28 mouse cellular contexts compared by ENCODE assay signal in genomic region chr12:44931716-44932115, GRCm38 (mm10).
A peak's percentile ranks its signal among the peaks of the same experiment; 100 is the strongest.
DNase-seq lines count a peak whose midpoint lies in the region; ATAC-seq and TF ChIP-seq lines count a peak whose summit lies in the region.
"Had no signal": no experiment of that assay in that cellular context is flagged by ENCODE, and none has a peak within 500 bp of the region (broad histone marks: within the 10 kb centered on the region; RNA-seq: fewer than 3 reads in every experiment).

No protein-coding gene starts in this region.

- no peaks in the 10 kb centered on the region for H3K27me3 ChIP-seq in heart, embryonic 12.5 days (replicated peaks)
- no peaks in the 10 kb centered on the region for H3K27me3 ChIP-seq in kidney, embryonic 15.5 days
- no peaks in the 10 kb centered on the region for H3K27me3 ChIP-seq in lung, postnatal 0 days (replicated peaks; ENCODE audit: insufficient read depth, low read length)
- H3K27me3 ChIP-seq: CH12.LX; embryonic facial prominence, embryonic 12.5 days; embryonic facial prominence, embryonic 15.5 days; heart, embryonic 13.5 days; Patski had no signal

- peaks cover 13% of the 10 kb centered on the region for H3K4me1 ChIP-seq in heart, embryonic 12.5 days (replicated peaks)
- H3K4me1 ChIP-seq in kidney, embryonic 15.5 days = peaks cover 13% of the 10 kb centered on the region
- no peaks in the 10 kb centered on the region for H3K4me1 ChIP-seq in lung, postnatal 0 days (ENCODE audit: insufficient read depth, low read depth, low read length)
- H3K4me1 ChIP-seq: embryonic facial prominence, embryonic 12.5 days; embryonic facial prominence, embryonic 15.5 days had no signal

- 74% methylated on average over 7 of the region's 7 CpGs for WGBS in heart, embryonic 12.5 days
- WGBS in kidney, embryonic 15.5 days = 75% methylated on average over 7 of the region's 7 CpGs
- 55% methylated on average over 7 of the region's 7 CpGs for WGBS in lung, postnatal 0 days

- H3K4me3 ChIP-seq in heart, embryonic 12.5 days = no peak overlapping the region
- H3K4me3 ChIP-seq in kidney, embryonic 15.5 days (replicated peaks) = no peak overlapping the region
- no peak overlapping the region for H3K4me3 ChIP-seq in lung, postnatal 0 days (ENCODE audit: low read depth, low read length)
- H3K4me3 ChIP-seq: embryonic facial prominence, embryonic 12.5 days; embryonic facial prominence, embryonic 15.5 days; heart, embryonic 13.5 days had no signal

- no peak for TF ChIP-seq CTCF in lung, postnatal 0 days (IDR thresholded peaks at IDR 0.05)

- no peaks in the 10 kb centered on the region for H3K9me3 ChIP-seq in heart, embryonic 12.5 days (replicated peaks)
- no peaks in the 10 kb centered on the region for H3K9me3 ChIP-seq in kidney, embryonic 15.5 days (replicated peaks)
- H3K9me3 ChIP-seq in lung, postnatal 0 days (ENCODE audit: low read length) = no peaks in the 10 kb centered on the region
- H3K9me3 ChIP-seq: embryonic facial prominence, embryonic 12.5 days; embryonic facial prominence, embryonic 15.5 days; heart, embryonic 13.5 days had no signal

- no peak overlapping the region for H3K4me2 ChIP-seq in heart, embryonic 12.5 days
- no peak overlapping the region for H3K4me2 ChIP-seq in kidney, embryonic 15.5 days
- H3K4me2 ChIP-seq in lung, postnatal 0 days (replicated peaks; ENCODE audit: low read depth, low read length) = no peak overlapping the region
- H3K4me2 ChIP-seq: embryonic facial prominence, embryonic 12.5 days; embryonic facial prominence, embryonic 15.5 days; heart, embryonic 13.5 days; hindbrain, embryonic 14.5 days had no signal

- TF ChIP-seq EP300 in lung, postnatal 0 days (IDR thresholded peaks at IDR 0.05) = peak; percentile 46

- no peak overlapping the region for H3K9ac ChIP-seq in heart, embryonic 12.5 days
- H3K9ac ChIP-seq in kidney, embryonic 15.5 days = no peak overlapping the region
- no peak overlapping the region for H3K9ac ChIP-seq in lung, postnatal 0 days (replicated peaks; ENCODE audit: low read depth)
- H3K9ac ChIP-seq: embryonic facial prominence, embryonic 12.5 days; embryonic facial prominence, embryonic 15.5 days; forebrain, postnatal 0 days; heart, embryonic 13.5 days; hindbrain, embryonic 14.5 days had no signal

- H3K36me3 ChIP-seq in heart, embryonic 12.5 days = no peaks in the 10 kb centered on the region
- H3K36me3 ChIP-seq in kidney, embryonic 15.5 days = no peaks in the 10 kb centered on the region
- no peaks in the 10 kb centered on the region for H3K36me3 ChIP-seq in lung, postnatal 0 days (ENCODE audit: insufficient read depth, low read length)
- H3K36me3 ChIP-seq: embryonic facial prominence, embryonic 12.5 days; embryonic facial prominence, embryonic 15.5 days; G1E; heart, embryonic 13.5 days had no signal

- DNase-seq in heart, adult 11 months = peak; percentile 95
- DNase-seq in kidney, postnatal 10 days = peak; percentile 11
- DNase-seq in lung, postnatal 0 days (ENCODE audit: low spot score) = peak; percentile 7
- DNase-seq in lung, postnatal 14 days = no peak
- no peak for DNase-seq in frontal cortex, adult 2 months (ENCODE audit: extremely low spot score in 1 of 2, low spot score in 1 of 2)
- DNase-seq: adrenal gland, postnatal 10 days; adrenal gland, postnatal 36 days; B cell, adult 2 months; cerebellum, adult 11 months; cerebellum, adult 2 months; cerebellum, adult 9-11 months; cerebellum, postnatal 25 days; forebrain, postnatal 0 days; gastrocnemius, postnatal 14 days; heart, postnatal 4 days had no signal

- H3K27ac ChIP-seq in heart, embryonic 12.5 days (ENCODE audit: poor library complexity, severe bottlenecking) = no peak overlapping the region
- no peak overlapping the region for H3K27ac ChIP-seq in kidney, embryonic 15.5 days
- H3K27ac ChIP-seq in lung, postnatal 0 days (ENCODE audit: low read length) = no peak overlapping the region
- H3K27ac ChIP-seq: embryonic facial prominence, embryonic 12.5 days; embryonic facial prominence, embryonic 15.5 days; heart, embryonic 13.5 days; hindbrain, embryonic 14.5 days; hindbrain, postnatal 0 days had no signal

- no peak for ATAC-seq in heart, embryonic 12.5 days (ENCODE audit: insufficient number of reproducible peaks, low FRiP score)
- no peak for ATAC-seq in kidney, embryonic 15.5 days (replicated peaks; ENCODE audit: low FRiP score)
- peak; percentile 38; the same call in 1 of the 2 replicates for ATAC-seq in lung, postnatal 0 days
- ATAC-seq in granulocyte monocyte progenitor cell, adult 5-6 weeks (replicated peaks; ENCODE audit: poor library complexity, severe bottlenecking) = peak; percentile 12
- ATAC-seq: forebrain, embryonic 14.5 days; forebrain, postnatal 0 days; hindbrain, postnatal 0 days; inflammation-experienced regulatory T-cells, adult 6 months; Patski had no signal

Comparison
In these comparisons a context has a peak if more than half of its experiments do, and no peak if none do; other contexts are left out.
1. DNase-seq: peak in heart, adult 11 months (single experiment), kidney, postnatal 10 days (single experiment) and lung, postnatal 0 days (single experiment); none in lung, postnatal 14 days (single experiment) and frontal cortex, adult 2 months (0 of 2).
2. ATAC-seq: peak in lung, postnatal 0 days (single experiment) and granulocyte monocyte progenitor cell, adult 5-6 weeks (single experiment); none in heart, embryonic 12.5 days (single experiment) and kidney, embryonic 15.5 days (single experiment).